ENCODE assay signal across 8 mouse cellular contexts in genomic region chr5:137746851-137747325, GRCm38 (mm10). TPM values are rescaled to one million over a fixed set of nuclear protein-coding genes. Genes with fewer than 3 reads are reported as not detected.
DNase-seq lines count a peak whose midpoint lies in the region; ATAC-seq lines count a peak whose summit lies in the region.

No protein-coding gene starts in this region.

- 1% methylated on average over 16 of the region's 16 CpGs for whole genome bisulfite sequencing in embryonic facial prominence, embryonic 13.5 days
- WGBS in hindbrain, embryonic 13.5 days, result 4% methylated on average over 16 of the region's 16 CpGs
- under 1% methylated on average over 16 of the region's 16 CpGs for WGBS in lung, embryonic 16.5 days

- H3K4me1 ChIP-seq in megakaryocyte, embryonic 14.5 days, result peaks cover 66% of the 10 kb centered on the region
- peaks cover 35% of the 10 kb centered on the region for H3K4me1 ChIP-seq in embryonic facial prominence, embryonic 13.5 days
- peaks cover 42% of the 10 kb centered on the region for H3K4me1 ChIP-seq in hindbrain, embryonic 13.5 days (replicated peaks)
- peaks cover 33% of the 10 kb centered on the region for H3K4me1 ChIP-seq in lung, embryonic 16.5 days (replicated peaks; ENCODE audit: control insufficient read depth, insufficient read depth, low read length)

- H3K27ac ChIP-seq in embryonic facial prominence, embryonic 13.5 days, result peak overlapping the region; percentile 98
- H3K27ac ChIP-seq in hindbrain, embryonic 13.5 days, result peak overlapping the region; percentile 90
- peak overlapping the region; percentile 99 for H3K27ac ChIP-seq in lung, embryonic 16.5 days (ENCODE audit: low read length)

- intact Hi-C loops in left cerebral cortex, postnatal 36 days (cut with DNase I), result loop anchor here (5.0 kb wide), 1 partner anchor 215 kb away; the partner anchor contains the start of genes Epo and Gnb2

- H3K9ac ChIP-seq in embryonic facial prominence, embryonic 13.5 days, result peak overlapping the region; percentile 90
- H3K9ac ChIP-seq in hindbrain, embryonic 13.5 days, result peak overlapping the region; percentile 87
- H3K9ac ChIP-seq in lung, embryonic 16.5 days (ENCODE audit: low read length), result peak overlapping the region; percentile 68

- ATAC-seq in megakaryocyte, adult 5-6 weeks (ENCODE audit: poor library complexity, severe bottlenecking), result no peak
- no peak for ATAC-seq in embryonic facial prominence, embryonic 13.5 days (ENCODE audit: insufficient number of reproducible peaks, insufficient read depth, low FRiP score, low TSS enrichment, low read depth)
- no peak for ATAC-seq in hindbrain, embryonic 13.5 days (ENCODE audit: low FRiP score)
- ATAC-seq in lung, embryonic 16.5 days (ENCODE audit: low read depth), result 0 out of 2 replicates have a peak, but pooled peaks have one; percentile 2

- no peaks in the 10 kb centered on the region for H3K27me3 ChIP-seq in megakaryocyte, embryonic 14.5 days (replicated peaks)
- H3K27me3 ChIP-seq in embryonic facial prominence, embryonic 13.5 days, result no peaks in the 10 kb centered on the region
- H3K27me3 ChIP-seq in hindbrain, embryonic 13.5 days, result no peaks in the 10 kb centered on the region
- no peaks in the 10 kb centered on the region for H3K27me3 ChIP-seq in lung, embryonic 16.5 days (ENCODE audit: control insufficient read depth, insufficient read depth, low read depth, low read length)

- H3K4me3 ChIP-seq in megakaryocyte, embryonic 14.5 days (replicated peaks), result peak overlapping the region; percentile 97
- peak overlapping the region; percentile 69 for H3K4me3 ChIP-seq in embryonic facial prominence, embryonic 13.5 days
- peak overlapping the region; percentile 66 for H3K4me3 ChIP-seq in hindbrain, embryonic 13.5 days
- peak overlapping the region; percentile 78 for H3K4me3 ChIP-seq in lung, embryonic 16.5 days (ENCODE audit: low read length)

- H3K4me2 ChIP-seq in embryonic facial prominence, embryonic 13.5 days, result peak overlapping the region; percentile 99
- H3K4me2 ChIP-seq in hindbrain, embryonic 13.5 days, result peak overlapping the region; percentile 96
- peak overlapping the region; percentile 84 for H3K4me2 ChIP-seq in lung, embryonic 16.5 days (ENCODE audit: low read depth, low read length)

- peak; percentile 59 to 60 for DNase-seq in thymus, postnatal 10 days (ENCODE audit: low spot score in 2 of 2)
- DNase-seq in left cerebral cortex, postnatal 36 days (ENCODE audit: low spot score in 2 of 2), result no peak
- DNase-seq in adipocyte (ENCODE audit: low spot score), result no peak

- H3K9me3 ChIP-seq in megakaryocyte, embryonic 14.5 days, result no peaks in the 10 kb centered on the region
- no peaks in the 10 kb centered on the region for H3K9me3 ChIP-seq in embryonic facial prominence, embryonic 13.5 days
- no peaks in the 10 kb centered on the region for H3K9me3 ChIP-seq in hindbrain, embryonic 13.5 days
- no peaks in the 10 kb centered on the region for H3K9me3 ChIP-seq in lung, embryonic 16.5 days (ENCODE audit: control insufficient read depth, low read length)

- H3K36me3 ChIP-seq in megakaryocyte, embryonic 14.5 days (replicated peaks; ENCODE audit: low read length), result peaks cover 35% of the 10 kb centered on the region
- H3K36me3 ChIP-seq in embryonic facial prominence, embryonic 13.5 days, result peaks cover 18% of the 10 kb centered on the region
- H3K36me3 ChIP-seq in hindbrain, embryonic 13.5 days, result peaks cover 17% of the 10 kb centered on the region
- peaks cover 15% of the 10 kb centered on the region for H3K36me3 ChIP-seq in lung, embryonic 16.5 days (ENCODE audit: control insufficient read depth, insufficient read depth, low read length)

RNA-seq across cellular contexts. Expression of gene Tsc22d4, which starts 1.4 kb away (rescaled TPM):
- polyA plus RNA-seq in megakaryocyte, embryonic 14.5 days (2012; ENCODE audit: insufficient read depth, low replicate concordance), result 582 and 1,005 TPM in 2 replicates
- 55.9 and 74.7 TPM in 2 replicates for total RNA-seq in megakaryocyte, adult 5-6 weeks (2015)
- total RNA-seq in megakaryocyte, adult 5-6 weeks (2017), result 112 and 113 TPM in 2 replicates
- 129 and 134 TPM in 2 replicates for polyA plus RNA-seq in embryonic facial prominence, embryonic 13.5 days (2015; fragmentation: Nextera tagmentation; extraction: Ambion mirVana)
- polyA plus RNA-seq in hindbrain, embryonic 13.5 days (2015; fragmentation: Nextera tagmentation; extraction: Ambion mirVana), result 61.1 and 62.5 TPM in 2 replicates
- polyA plus RNA-seq in lung, embryonic 16.5 days (2015; fragmentation: Nextera tagmentation; extraction: Ambion mirVana), result 140 and 146 TPM in 2 replicates
- 100 to 1,000 TPM; 166 to 203 TPM for total RNA-seq in left cerebral cortex, postnatal 36 days (2021)

RNA-seq across cellular contexts. Expression of gene Nyap1, which starts 5.5 kb away (rescaled TPM):
- polyA plus RNA-seq in megakaryocyte, embryonic 14.5 days (2012; ENCODE audit: insufficient read depth, low replicate concordance), result 5.9 and 8.4 TPM in 2 replicates
- total RNA-seq in megakaryocyte, adult 5-6 weeks (2015), result 0.21 and 0.27 TPM in 2 replicates
- 0.84 and 1.1 TPM in 2 replicates for total RNA-seq in megakaryocyte, adult 5-6 weeks (2017)
- polyA plus RNA-seq in embryonic facial prominence, embryonic 13.5 days (2015; fragmentation: Nextera tagmentation; extraction: Ambion mirVana), result 3.5 and 4.4 TPM in 2 replicates
- 32.9 and 34.1 TPM in 2 replicates for polyA plus RNA-seq in hindbrain, embryonic 13.5 days (2015; fragmentation: Nextera tagmentation; extraction: Ambion mirVana)
- 1.6 and 1.9 TPM in 2 replicates for polyA plus RNA-seq in lung, embryonic 16.5 days (2015; fragmentation: Nextera tagmentation; extraction: Ambion mirVana)
- 10 to 100 TPM; 70.1 to 79.5 TPM for total RNA-seq in left cerebral cortex, postnatal 36 days (2021)

RNA-seq across cellular contexts. Expression of gene Ppp1r35, which starts 31.8 kb away (rescaled TPM):
- polyA plus RNA-seq in megakaryocyte, embryonic 14.5 days (2012; ENCODE audit: insufficient read depth, low replicate concordance), result 104 and 105 TPM in 2 replicates
- total RNA-seq in megakaryocyte, adult 5-6 weeks (2015), result 48.6 and 55.3 TPM in 2 replicates
- 34.1 and 40.1 TPM in 2 replicates for total RNA-seq in megakaryocyte, adult 5-6 weeks (2017)
- 28.4 and 30.6 TPM in 2 replicates for polyA plus RNA-seq in embryonic facial prominence, embryonic 13.5 days (2015; fragmentation: Nextera tagmentation; extraction: Ambion mirVana)
- 40.6 and 44.1 TPM in 2 replicates for polyA plus RNA-seq in hindbrain, embryonic 13.5 days (2015; fragmentation: Nextera tagmentation; extraction: Ambion mirVana)
- 25.9 and 30.5 TPM in 2 replicates for polyA plus RNA-seq in lung, embryonic 16.5 days (2015; fragmentation: Nextera tagmentation; extraction: Ambion mirVana)
- 10 to 100 TPM; 23.5 to 28.6 TPM for total RNA-seq in left cerebral cortex, postnatal 36 days (2021)

RNA-seq across cellular contexts. Expression of gene Mepce, which starts 40.6 kb away (rescaled TPM):
- 88.7 and 584 TPM in 2 replicates for polyA plus RNA-seq in megakaryocyte, embryonic 14.5 days (2012; ENCODE audit: insufficient read depth, low replicate concordance)
- 20.9 and 24.0 TPM in 2 replicates for total RNA-seq in megakaryocyte, adult 5-6 weeks (2015)
- 16.2 and 22.8 TPM in 2 replicates for total RNA-seq in megakaryocyte, adult 5-6 weeks (2017)
- polyA plus RNA-seq in embryonic facial prominence, embryonic 13.5 days (2015; fragmentation: Nextera tagmentation; extraction: Ambion mirVana), result 14.2 and 14.7 TPM in 2 replicates
- polyA plus RNA-seq in hindbrain, embryonic 13.5 days (2015; fragmentation: Nextera tagmentation; extraction: Ambion mirVana), result 10.7 and 11.1 TPM in 2 replicates
- 10.0 and 10.5 TPM in 2 replicates for polyA plus RNA-seq in lung, embryonic 16.5 days (2015; fragmentation: Nextera tagmentation; extraction: Ambion mirVana)
- total RNA-seq in left cerebral cortex, postnatal 36 days (2021), result 10 to 100 TPM; 33.5 to 42.8 TPM

RNA-seq across cellular contexts. Expression of gene Zcwpw1, which starts 40.7 kb away (rescaled TPM):
- polyA plus RNA-seq in megakaryocyte, embryonic 14.5 days (2012; ENCODE audit: insufficient read depth, low replicate concordance), result 0.70 TPM in 1 of 2 replicates, not detected in the other
- total RNA-seq in megakaryocyte, adult 5-6 weeks (2015), result 6.4 and 10.0 TPM in 2 replicates
- total RNA-seq in megakaryocyte, adult 5-6 weeks (2017), result 16.1 and 18.1 TPM in 2 replicates
- 36.1 and 39.7 TPM in 2 replicates for polyA plus RNA-seq in embryonic facial prominence, embryonic 13.5 days (2015; fragmentation: Nextera tagmentation; extraction: Ambion mirVana)
- polyA plus RNA-seq in hindbrain, embryonic 13.5 days (2015; fragmentation: Nextera tagmentation; extraction: Ambion mirVana), result 10.6 and 12.3 TPM in 2 replicates
- polyA plus RNA-seq in lung, embryonic 16.5 days (2015; fragmentation: Nextera tagmentation; extraction: Ambion mirVana), result 24.3 and 26.8 TPM in 2 replicates
- 1 to 10 TPM; 4.6 to 7.2 TPM for total RNA-seq in left cerebral cortex, postnatal 36 days (2021)

Comparison
In these comparisons a context has a peak if more than half of its experiments do, and no peak if none do; other contexts are left out.
1. DNase-seq: peak in thymus, postnatal 10 days (2 of 2); none in left cerebral cortex, postnatal 36 days (0 of 2) and adipocyte (single experiment).
2. Peak in every context shown above with its lines, with median percentiles within 50 percentile points of each other: H3K4me3 ChIP-seq, H3K27ac ChIP-seq, H3K4me2 ChIP-seq and H3K9ac ChIP-seq.